Mouse (Mus musculus) G1E (cell line): ENCODE data around the gene Enox2.

Experiments
- CTCF ChIP-seq: IDR thresholded peaks from 2 replicates; pipeline ENCODE4 v1.5.1; 2012; ENCODE audit warnings: low read depth, low read length, inconsistent platforms, mixed read lengths
- GATA1 ChIP-seq: IDR thresholded peaks from 2 replicates; pipeline ENCODE4 v1.6.1; 2012; ENCODE audit warnings: borderline replicate concordance, low read length, inconsistent platforms, mixed read lengths
- GATA2 ChIP-seq: IDR thresholded peaks from 2 replicates; pipeline ENCODE4 v1.6.1; 2012; ENCODE audit warnings: low read depth, low read length, inconsistent platforms, borderline replicate concordance
- POLR2AphosphoS5 ChIP-seq: IDR thresholded peaks from 2 replicates; pipeline ENCODE4 v1.6.1; 2012; ENCODE audit warnings: low read depth, low read length, inconsistent platforms; ENCODE audit not compliant: insufficient replicate concordance
- TAL1 ChIP-seq: conservative IDR thresholded peaks from 2 replicates; pipeline ENCODE4 v1.6.1; 2012; ENCODE audit warnings: low read depth, low read length, inconsistent platforms, mixed read lengths

DNA sequence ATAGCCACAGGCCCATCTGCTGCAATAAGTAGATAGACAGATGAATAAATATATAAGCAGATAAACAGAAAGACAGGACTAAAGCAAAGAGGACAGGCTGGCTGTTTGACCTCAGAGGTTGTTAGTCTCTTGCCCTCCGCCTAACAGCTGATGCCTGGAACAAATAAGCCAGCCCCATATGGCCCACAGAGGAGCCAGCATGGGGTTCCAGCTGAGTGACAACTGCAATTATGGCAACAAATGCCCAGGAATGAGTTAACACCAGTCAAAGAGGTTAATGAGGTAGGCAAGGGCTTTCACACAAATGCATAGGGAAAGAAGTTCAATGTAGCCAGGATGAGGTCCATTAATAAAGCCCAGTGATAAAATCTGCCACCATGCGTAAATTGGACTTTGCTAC, 191.8 kb downstream of the Enox2 start:
- TF ChIP-seq CTCF (no peak), GATA1 (no peak), TAL1 (no peak), GATA2 (no peak), POLR2AphosphoS5 (no peak)
